ENCODE assay signal across 31 mouse cellular contexts in genomic region chr16:14124709-14125108, GRCm38 (mm10). TPM values are rescaled to one million over a fixed set of nuclear protein-coding genes. Genes with fewer than 3 reads are reported as not detected.
DNase-seq lines count a peak whose midpoint lies in the region; ATAC-seq and TF ChIP-seq lines count a peak whose summit lies in the region.
"Had no signal": no experiment of that assay in that cellular context is flagged by ENCODE, and none has a peak within 500 bp of the region (broad histone marks: within the 10 kb centered on the region; RNA-seq: fewer than 3 reads in every experiment).

No protein-coding gene starts in this region.

- H3K27me3 ChIP-seq in lung, embryonic 16.5 days (ENCODE audit: control insufficient read depth, insufficient read depth, low read depth, low read length), result no peaks in the 10 kb centered on the region
- H3K27me3 ChIP-seq: embryonic facial prominence, embryonic 13.5 days; forebrain, embryonic 13.5 days; kidney, embryonic 15.5 days; limb, embryonic 15.5 days; midbrain, embryonic 15.5 days; neural tube, embryonic 13.5 days; Patski had no signal

- H3K4me2 ChIP-seq in lung, embryonic 16.5 days (ENCODE audit: low read depth, low read length), result no peak overlapping the region
- H3K4me2 ChIP-seq: embryonic facial prominence, embryonic 13.5 days; forebrain, embryonic 13.5 days; heart, embryonic 11.5 days; kidney, embryonic 15.5 days; limb, embryonic 15.5 days; midbrain, embryonic 15.5 days; neural tube, embryonic 13.5 days had no signal

- ATAC-seq in lung, embryonic 16.5 days (ENCODE audit: low read depth), result peak; percentile 31; the same call in 1 of the 2 replicates
- ATAC-seq: forebrain, embryonic 13.5 days; hindbrain, embryonic 16.5 days; intestine, postnatal 0 days; midbrain, embryonic 15.5 days; Patski had no signal

- WGBS in lung, adult 2 months, result 83% methylated on average over 7 of the region's 7 CpGs
- 90% methylated on average over 7 of the region's 7 CpGs for WGBS in lung, embryonic 16.5 days

- no peak for TF ChIP-seq POLR2A in lung, adult 2 months (IDR thresholded peaks at IDR 0.05; ENCODE audit: borderline replicate concordance, extremely low read depth, low read depth, low read length)

- no peak for TF ChIP-seq CTCF in lung, adult 2 months (IDR thresholded peaks at IDR 0.05; ENCODE audit: insufficient read depth, low read length)

- no peaks in the 10 kb centered on the region for H3K9me3 ChIP-seq in lung, embryonic 16.5 days (ENCODE audit: control insufficient read depth, low read length)
- H3K9me3 ChIP-seq: embryonic facial prominence, embryonic 13.5 days; forebrain, embryonic 13.5 days; G1E; hindbrain, embryonic 10.5 days; kidney, embryonic 15.5 days; limb, embryonic 15.5 days; midbrain, embryonic 15.5 days; neural tube, embryonic 13.5 days had no signal

- DNase-seq in lung, adult 18-20 months, result peak; percentile 21 to 29
- DNase-seq in lung, adult 2 months, result no peak
- peak; percentile 86 for DNase-seq in adrenal gland, adult 2 months
- peak; percentile 25 to 84 for DNase-seq in lung, postnatal 4 days
- DNase-seq in kidney, adult 11 months, result no peak
- no peak for DNase-seq in left cerebral cortex, adult 11 months (ENCODE audit: low spot score)
- no peak for DNase-seq in heart, adult 18-20 months
- DNase-seq: cerebellum, adult 18-20 months; cerebellum, postnatal 25 days; embryo, embryonic 11 days; gastrocnemius, adult 2 months; kidney, postnatal 36 days; left cerebral cortex, postnatal 4 days; right cerebral cortex, postnatal 25 days; spleen, adult 18-20 months; thymus, postnatal 4 days had no signal

- peaks cover 58% of the 10 kb centered on the region for H3K36me3 ChIP-seq in lung, embryonic 16.5 days (ENCODE audit: control insufficient read depth, insufficient read depth, low read length)

- no peak overlapping the region for H3K27ac ChIP-seq in lung, embryonic 16.5 days (ENCODE audit: low read length)
- H3K27ac ChIP-seq: embryonic facial prominence, embryonic 13.5 days; forebrain, embryonic 13.5 days; gastrocnemius, adult 2 months; hindbrain, embryonic 10.5 days; kidney, embryonic 15.5 days; limb, embryonic 15.5 days; liver, embryonic 14.5 days; midbrain, embryonic 15.5 days; neural tube, embryonic 13.5 days had no signal

- no peak overlapping the region for H3K4me3 ChIP-seq in lung, adult 2 months (replicated peaks; ENCODE audit: extremely low read depth, low read depth, low read length)
- no peak overlapping the region for H3K4me3 ChIP-seq in lung, embryonic 16.5 days (ENCODE audit: low read length)
- H3K4me3 ChIP-seq: embryonic facial prominence, embryonic 13.5 days; erythroblast, embryonic 14.5 days; forebrain, embryonic 13.5 days; gastrocnemius, adult 2 months; hindbrain, embryonic 10.5 days; kidney, embryonic 15.5 days; limb, embryonic 15.5 days; midbrain, embryonic 15.5 days; neural tube, embryonic 13.5 days had no signal

- no peak overlapping the region for H3K9ac ChIP-seq in lung, embryonic 16.5 days (ENCODE audit: low read length)
- H3K9ac ChIP-seq: embryonic facial prominence, embryonic 13.5 days; forebrain, embryonic 13.5 days; kidney, embryonic 15.5 days; limb, embryonic 15.5 days; liver, embryonic 14.5 days; midbrain, embryonic 15.5 days; neural tube, embryonic 13.5 days had no signal

- no peaks in the 10 kb centered on the region; the same call in 1 of the 2 replicates for H3K4me1 ChIP-seq in lung, adult 2 months (ENCODE audit: control insufficient read depth, insufficient read depth, low read length)
- H3K4me1 ChIP-seq in lung, embryonic 16.5 days (replicated peaks; ENCODE audit: control insufficient read depth, insufficient read depth, low read length), result no peaks in the 10 kb centered on the region
- H3K4me1 ChIP-seq: embryonic facial prominence, embryonic 13.5 days; forebrain, embryonic 13.5 days; hindbrain, embryonic 10.5 days; kidney, embryonic 15.5 days; limb, embryonic 15.5 days; midbrain, embryonic 15.5 days; neural tube, embryonic 13.5 days had no signal

RNA-seq across cellular contexts. Expression of gene Nde1, which starts 38.4 kb away (rescaled TPM):
- polyA plus RNA-seq in lung, adult 2 months (2012; rRNA removed), result 39.1 and 39.3 TPM in 2 replicates
- total RNA-seq in adrenal gland, adult 2 months (2021), result 10 to 100 TPM; 35.8 to 45.5 TPM
- 36.3 and 39.3 TPM in 2 replicates for polyA plus RNA-seq in adrenal gland, adult 2 months (2012; rRNA removed)
- polyA plus RNA-seq in lung, embryonic 16.5 days (2015; fragmentation: Nextera tagmentation; extraction: Ambion mirVana), result 126 and 133 TPM in 2 replicates
- total RNA-seq in heart, adult 18-20 months (2021), result 10 to 100 TPM; 26.0 to 28.7 TPM

RNA-seq across cellular contexts. Expression of gene Marf1, which starts 38.4 kb away (rescaled TPM):
- 12.1 and 15.7 TPM in 2 replicates for polyA plus RNA-seq in lung, adult 2 months (2012; rRNA removed)
- total RNA-seq in adrenal gland, adult 2 months (2021), result 100 to 1,000 TPM in 1 of 2 experiments, 10 to 100 TPM in 1; 84.4 to 127 TPM
- 13.2 and 17.0 TPM in 2 replicates for polyA plus RNA-seq in adrenal gland, adult 2 months (2012; rRNA removed)
- polyA plus RNA-seq in lung, embryonic 16.5 days (2015; fragmentation: Nextera tagmentation; extraction: Ambion mirVana), result 16.4 and 18.1 TPM in 2 replicates
- 10 to 100 TPM; 31.3 to 35.9 TPM for total RNA-seq in heart, adult 18-20 months (2021)

Comparison
In these comparisons a context has a peak if more than half of its experiments do, and no peak if none do; other contexts are left out.
1. DNase-seq: peak in lung, adult 18-20 months (2 of 2), adrenal gland, adult 2 months (single experiment) and lung, postnatal 4 days (2 of 2); none in lung, adult 2 months (single experiment), kidney, adult 11 months (single experiment), left cerebral cortex, adult 11 months (single experiment) and heart, adult 18-20 months (0 of 2).